Mouse (Mus musculus): ENCODE measurements around the gene Selenos. TPM values are rescaled to one million over a fixed set of nuclear protein-coding genes. Genes with fewer than 3 reads are reported as not detected.

Gene Selenos
- total and polyA plus RNA-seq, 3 experiments = 79.9 to 103 TPM; not detected in 1

- TF ChIP-seq CHD1 (IDR thresholded peaks at IDR 0.05; ENCODE audit: low read depth, low read length) = no peak
- no peak for TF ChIP-seq EP300 (IDR thresholded peaks at IDR 0.05; ENCODE audit: low read depth in 1 of 2, low read length in 2 of 2)
- no peak for TF ChIP-seq RAD21 (IDR thresholded peaks at IDR 0.05; ENCODE audit: low read depth, low read length)
- TF ChIP-seq JUND (IDR thresholded peaks at IDR 0.05; ENCODE audit: low read depth, low read length) = no peak
- TF ChIP-seq ZNF384 (IDR thresholded peaks at IDR 0.05; ENCODE audit: low read depth, low read length) = no peak
- TF ChIP-seq HCFC1 (IDR thresholded peaks at IDR 0.05; ENCODE audit: low read depth, low read length) = no peak
- TF ChIP-seq MYC (IDR thresholded peaks at IDR 0.05; ENCODE audit: low read depth, low read length) = no peak
- TF ChIP-seq UBTF (IDR thresholded peaks at IDR 0.05; ENCODE audit: borderline replicate concordance, insufficient read depth, low read depth, low read length) = no peak
- TF ChIP-seq MAZ (IDR thresholded peaks at IDR 0.05; ENCODE audit: low read depth, low read length) = no peak
- H3K4me3 ChIP-seq (ENCODE audit: control insufficient read depth in 1 of 2, insufficient read depth in 1 of 2, low read depth in 2 of 2, low read length in 2 of 2) = no peak overlapping the region
- peaks cover 0 to 15% of the 10 kb centered on the region in 2 experiments; a peak in 2 of 4 replicates for H3K36me3 ChIP-seq (ENCODE audit: control insufficient read depth in 1 of 2, insufficient read depth in 2 of 2, low read length in 2 of 2)
- peaks cover 9 to 13% of the 10 kb centered on the region in 2 experiments; a peak in 3 of 4 replicates for H3K4me1 ChIP-seq (ENCODE audit: control insufficient read depth in 1 of 2, insufficient read depth in 2 of 2, low read length in 2 of 2)
- H3K79me2 ChIP-seq (ENCODE audit: control insufficient read depth, insufficient read depth, low read length, poor library complexity) = peaks cover 1% of the 10 kb centered on the region; the same call in 1 of the 2 replicates
- H3K27ac ChIP-seq (ENCODE audit: control insufficient read depth, low read depth, low read length) = no peak overlapping the region
- H3K9me3 ChIP-seq (replicated peaks; ENCODE audit: insufficient read depth, low read length) = no peaks in the 10 kb centered on the region
- no peaks in the 10 kb centered on the region for H3K27me3 ChIP-seq (ENCODE audit: control insufficient read depth in 1 of 2, insufficient read depth in 2 of 2, low read length in 2 of 2)
- no peak for DNase-seq (ENCODE audit: low read depth, low spot score)
- no peak overlapping the region for H3K9ac ChIP-seq (ENCODE audit: control insufficient read depth, low read depth, low read length, poor library complexity, severe bottlenecking)
These were observed 59.4 kb downstream of the Selenos start for GRCm38 (mm10) chr7:66138878-66139277.

Other genes with a start within 250 kb of the Selenos start
- not detected in 2 replicates for gene Pcsk6, start 217.9 kb upstream of the Selenos start, total RNA-seq (2012; rRNA removed)
- gene Pcsk6, start 217.9 kb upstream of the Selenos start, polyA plus RNA-seq (2012; ENCODE audit: insufficient read depth in 1 of 2, insufficient read length in 2 of 2, low read depth in 1 of 2, low replicate concordance in 2 of 2, missing spikeins in 1 of 2) = under 1 TPM in 1 of 2 experiments, not detected in 1; 0.01 TPM
- not detected in 2 replicates for gene Gm45213, start 36.0 kb upstream of the Selenos start, total RNA-seq (2012; rRNA removed)
- gene Gm45213, start 36.0 kb upstream of the Selenos start, polyA plus RNA-seq (2012; ENCODE audit: insufficient read depth in 1 of 2, insufficient read length in 2 of 2, low read depth in 1 of 2, low replicate concordance in 2 of 2, missing spikeins in 1 of 2) = not detected
- 188 and 227 TPM in 2 replicates for gene Snrpa1, start 20.6 kb upstream of the Selenos start, total RNA-seq (2012; rRNA removed)
- 100 to 1,000 TPM; 260 to 318 TPM for gene Snrpa1, start 20.6 kb upstream of the Selenos start, polyA plus RNA-seq (2012; ENCODE audit: insufficient read depth in 1 of 2, insufficient read length in 2 of 2, low read depth in 1 of 2, low replicate concordance in 2 of 2, missing spikeins in 1 of 2)
- gene Chsy1, start 29.9 kb downstream of the Selenos start, total RNA-seq (2012; rRNA removed) = 10.2 and 10.3 TPM in 2 replicates
- gene Chsy1, start 29.9 kb downstream of the Selenos start, polyA plus RNA-seq (2012; ENCODE audit: insufficient read depth in 1 of 2, insufficient read length in 2 of 2, low read depth in 1 of 2, low replicate concordance in 2 of 2, missing spikeins in 1 of 2) = 1 to 10 TPM in 1 of 2 experiments, not detected in 1; 8.5 TPM